Mouse (Mus musculus) forebrain, embryonic 14.5 days (tissue): ENCODE data around the gene Tmem150a. TPM values are rescaled to one million over a fixed set of nuclear protein-coding genes. Genes with fewer than 3 reads are reported as not detected.

ENCODE experiments used
- ATAC-seq: fragments of 200-750 bp; cut with Nextera tagmentation; 2 replicates; pipeline ENCODE4 v1.8.0; 2017; ENCODE audit warnings: mild to moderate bottlenecking, moderate library complexity
- DNase-seq: peaks from one replicate; pipeline ENCODE4 v3.0.0-alpha.2; 2015; ENCODE audit warnings: low spot score
- H3K27ac ChIP-seq: fragments of 300-500 bp; sonication (generic); 2 replicates; pipeline ENCODE4 v1.5.1; 2014; ENCODE audit warnings: low read depth, mild to moderate bottlenecking, control low read depth, low read length, moderate library complexity
- H3K27me3 ChIP-seq: fragments of 300-500 bp; sonication (generic); replicated peaks from 2 replicates; pipeline ENCODE4 v1.6.1; 2014; ENCODE audit warnings: low read length, control low read depth, mixed read lengths; ENCODE audit not compliant: control insufficient read depth, insufficient read depth
- H3K36me3 ChIP-seq: fragments of 300-500 bp; sonication (generic); 2 replicates; pipeline ENCODE4 v1.6.1; 2014; ENCODE audit warnings: low read length, control low read depth; ENCODE audit not compliant: control insufficient read depth, insufficient read depth
- H3K4me1 ChIP-seq: fragments of 300-500 bp; sonication (generic); 2 replicates; pipeline ENCODE4 v1.6.1; 2014; ENCODE audit warnings: antibody characterized with exemption, low read length, control low read depth; ENCODE audit not compliant: control insufficient read depth, insufficient read depth
- H3K4me2 ChIP-seq: fragments of 300-500 bp; sonication (generic); 2 replicates; pipeline ENCODE4 v1.6.1; 2014; ENCODE audit warnings: mild to moderate bottlenecking, control low read depth, low read length
- H3K4me3 ChIP-seq: fragments of 300-500 bp; sonication (generic); 2 replicates; pipeline ENCODE4 v1.5.1; 2014; ENCODE audit warnings: low read depth, low read length, control low read depth
- H3K9ac ChIP-seq: fragments of 300-500 bp; sonication (generic); 2 replicates; pipeline ENCODE4 v1.6.1; 2014; ENCODE audit warnings: mild to moderate bottlenecking, low read length, control low read depth, moderate library complexity
- H3K9me3 ChIP-seq: fragments of 300-500 bp; sonication (generic); replicated peaks from 2 replicates; pipeline ENCODE4 v1.6.1; 2016; ENCODE audit warnings: low read length, control low read depth, mixed read lengths; ENCODE audit not compliant: control insufficient read depth
- WGBS: fragments of 180-500 bp; shearing (Covaris S2); extraction: QIAGEN DNeasy Blood & Tissue Kit; methylation state at CpG from one replicate; pipeline ENCODE4 v1.1.7; 2014; 5-methylcytosine and 5-hydroxymethylcytosine counted together
- polyA plus RNA-seq: library from polyadenylated mRNA; unstranded; fragments of >200 nt; fragmentation: Nextera tagmentation; extraction: Ambion mirVana; gene quantifications from 2 replicates; pipeline ENCODE4 v1.2.1, GENCODE M21; 2014

Tmem150a gene
- polyA plus RNA-seq, 1 experiment from 2014 or later: 19.3 TPM

DNA sequence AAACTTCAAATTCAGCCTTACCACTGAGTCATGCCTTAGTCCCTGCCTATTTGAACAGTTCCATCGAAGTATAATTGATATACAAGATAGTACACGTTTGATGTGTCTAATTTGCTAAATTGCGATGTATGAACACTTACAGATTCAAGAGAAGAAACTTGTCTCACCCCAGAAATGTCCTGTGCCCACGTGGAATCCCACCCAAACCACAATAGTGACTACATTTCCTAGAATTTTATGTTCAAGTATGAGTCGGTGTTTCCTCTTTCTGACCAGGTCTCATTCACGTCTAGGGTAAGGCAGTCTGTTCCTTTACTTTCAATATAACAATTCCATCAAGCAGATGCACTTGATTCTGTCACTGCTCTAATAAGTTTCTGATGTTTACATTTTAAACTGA is 9.6 kb upstream of the Tmem150a start:
- no peaks in the 10 kb centered on the region for H3K27me3 ChIP-seq
- H3K27ac ChIP-seq: no peak overlapping the region
- 55% methylated on average over 6 of the region's 6 CpGs for WGBS
- H3K4me3 ChIP-seq: peak overlapping the region; percentile 81; the same call in 1 of the 2 replicates
- H3K9me3 ChIP-seq: no peaks in the 10 kb centered on the region
- ATAC-seq: peak; percentile 3; the same call in 1 of the 2 replicates
- H3K36me3 ChIP-seq: peaks cover 31% of the 10 kb centered on the region
- H3K9ac ChIP-seq: no peak overlapping the region; the same call in 1 of the 2 replicates
- DNase-seq: no peak
- H3K4me1 ChIP-seq: peaks cover 18% of the 10 kb centered on the region
- H3K4me2 ChIP-seq: peak overlapping the region; percentile 95

DNA sequence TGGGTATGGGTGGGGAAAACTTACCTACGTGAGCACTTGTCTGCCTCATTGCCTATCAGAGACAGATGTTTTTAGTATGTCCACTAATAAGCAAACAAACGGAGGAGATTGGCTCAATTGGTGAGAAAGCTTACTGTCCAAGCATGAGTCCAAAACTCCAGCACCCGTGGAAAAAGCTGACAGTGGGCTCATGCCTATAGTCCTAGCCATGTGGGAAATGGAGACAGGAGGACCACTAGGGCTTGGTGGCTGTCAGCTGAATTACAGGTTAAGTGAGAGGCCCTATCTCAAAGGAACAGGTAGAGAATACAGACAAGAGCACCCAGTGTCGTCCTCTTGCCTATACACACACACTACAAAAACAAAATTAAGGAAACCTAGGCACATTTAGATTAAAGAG is 9.0 kb upstream of the Tmem150a start:
- no peak overlapping the region for H3K27ac ChIP-seq
- 90% methylated on average over 4 of the region's 4 CpGs for WGBS
- H3K27me3 ChIP-seq: no peaks in the 10 kb centered on the region
- H3K36me3 ChIP-seq: peaks cover 32% of the 10 kb centered on the region
- no peaks in the 10 kb centered on the region for H3K9me3 ChIP-seq
- H3K4me2 ChIP-seq: peak overlapping the region; percentile 77; the same call in 1 of the 2 replicates
- ATAC-seq (no peak), DNase-seq (no peak)
- H3K4me3 ChIP-seq: no peak overlapping the region
- H3K4me1 ChIP-seq: peaks cover 18% of the 10 kb centered on the region
- no peak overlapping the region for H3K9ac ChIP-seq

DNA sequence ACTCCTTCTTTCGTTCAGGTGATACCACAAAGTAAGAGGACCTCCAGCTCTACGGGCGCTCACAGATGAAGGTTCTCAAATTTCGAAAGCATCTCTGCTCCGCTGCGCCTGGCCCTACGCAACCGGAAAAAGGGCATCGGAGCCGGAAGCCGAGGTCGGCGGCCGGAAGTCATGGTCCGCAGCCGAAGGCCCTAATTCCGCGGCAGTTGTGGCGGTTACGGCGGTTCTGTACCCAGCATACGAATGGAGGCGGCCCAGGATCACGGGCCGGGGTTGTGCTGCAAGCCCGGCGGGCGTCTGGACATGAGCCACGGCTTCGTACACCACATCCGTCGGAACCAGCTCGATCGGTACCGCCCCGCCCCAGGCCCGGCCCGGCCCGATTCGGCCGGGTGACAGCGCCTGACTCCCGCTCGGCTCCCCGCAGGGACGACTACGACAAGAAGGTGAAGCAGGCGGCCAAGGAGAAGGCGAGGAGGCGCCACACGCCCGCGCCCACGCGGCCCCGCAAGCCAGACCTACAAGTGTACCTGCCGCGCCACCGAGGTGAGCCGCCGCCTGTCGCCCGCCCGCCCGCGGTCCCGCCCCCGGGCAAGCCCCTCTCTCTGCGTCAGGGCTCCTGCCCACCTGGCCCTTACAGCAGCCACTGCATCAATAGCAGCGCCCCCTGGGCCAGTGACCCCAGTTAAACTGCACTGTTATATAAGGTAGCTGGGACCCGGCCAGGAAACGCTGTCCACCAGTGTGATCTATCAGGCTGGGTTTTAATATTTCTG is 7.9 kb upstream of the Tmem150a start, which contains the start of gene 0610030E20Rik:
Gene 0610030E20Rik, plus strand, starts transcription at position 152 of the 776 bp plus-strand sequence.
- Histone ChIP-seq H3K36me3 (peaks cover 31% of the 10 kb centered on the region), H3K27me3 (no peaks in the 10 kb centered on the region), H3K4me3 (peak within 1 kb of the TSS; percentile 89), H3K27ac (peak within 1 kb of the TSS; percentile 86), H3K9me3 (no peaks in the 10 kb centered on the region), H3K4me2 (peak within 1 kb of the TSS; percentile 77), H3K4me1 (peaks cover 18% of the 10 kb centered on the region), H3K9ac (peak within 1 kb of the TSS; percentile 96)
- ATAC-seq (peak; percentile 74), DNase-seq (peak; percentile 75)
- WGBS: under 1% methylated on average over 51 of the region's 72 CpGs

GRCm38 (mm10) chr6:72348411-72348810 is 6.8 kb upstream of the Tmem150a start:
- Histone ChIP-seq H3K36me3 (peaks cover 30% of the 10 kb centered on the region), H3K27ac (no peak overlapping the region), H3K9ac (no peak overlapping the region; the same call in 1 of the 2 replicates), H3K4me2 (peak overlapping the region; percentile 77), H3K4me3 (no peak overlapping the region), H3K27me3 (no peaks in the 10 kb centered on the region), H3K4me1 (peaks cover 18% of the 10 kb centered on the region), H3K9me3 (no peaks in the 10 kb centered on the region)
- 81% methylated on average over 10 of the region's 10 CpGs for WGBS
- DNase-seq: no peak
- no peak for ATAC-seq

GRCm38 (mm10) chr6:72350214-72350613 is 5.0 kb upstream of the Tmem150a start:
- Histone ChIP-seq H3K9me3 (no peaks in the 10 kb centered on the region), H3K27ac (no peak overlapping the region), H3K4me3 (no peak overlapping the region), H3K4me1 (peaks cover 15% of the 10 kb centered on the region), H3K36me3 (peaks cover 30% of the 10 kb centered on the region), H3K4me2 (no peak overlapping the region), H3K27me3 (no peaks in the 10 kb centered on the region), H3K9ac (no peak overlapping the region)
- WGBS: 91% methylated on average over 2 of the region's 2 CpGs
- ATAC-seq (no peak), DNase-seq (no peak)

DNA sequence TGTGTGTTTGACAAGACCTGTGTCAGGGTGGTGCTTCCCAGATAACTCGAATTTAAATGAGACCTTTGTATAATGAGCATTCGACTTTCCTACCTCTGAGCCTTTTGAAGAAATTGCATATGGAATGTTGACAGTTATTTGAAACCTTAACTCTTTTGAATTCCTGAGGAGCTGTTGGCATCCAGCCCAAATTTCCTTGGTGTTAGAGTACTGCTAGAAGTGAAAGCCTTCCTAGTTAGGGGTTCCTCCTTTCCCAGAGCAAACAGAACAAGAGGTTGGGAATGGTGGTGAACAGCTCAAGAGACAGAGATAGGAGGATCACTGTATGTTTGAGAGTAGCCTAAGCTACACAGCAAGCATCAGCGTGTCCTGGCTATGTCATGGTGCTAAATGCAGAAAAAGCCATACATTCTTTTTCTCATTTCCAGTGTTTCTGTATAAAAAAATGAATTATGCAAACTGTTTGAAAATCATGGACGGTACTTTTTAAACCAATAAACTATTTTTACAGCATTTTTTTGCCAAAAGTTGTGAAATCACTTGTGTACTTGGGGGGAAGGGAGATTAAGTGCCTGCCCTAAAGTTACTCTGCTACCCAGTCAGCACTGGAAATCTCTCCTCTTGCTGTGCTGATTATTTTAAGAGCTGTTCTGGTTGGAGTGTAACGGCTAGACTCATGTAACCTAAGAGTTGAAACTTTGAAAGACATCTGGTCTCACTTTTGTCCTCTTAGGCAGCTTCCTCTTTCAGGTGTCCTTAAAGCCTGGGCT is 2.4 kb upstream of the Tmem150a start:
- H3K27me3 ChIP-seq: no peaks in the 10 kb centered on the region
- WGBS: 73% methylated on average over 5 of the region's 5 CpGs
- no peak overlapping the region for H3K9ac ChIP-seq
- H3K4me1 ChIP-seq: peaks cover 12% of the 10 kb centered on the region
- no peak overlapping the region for H3K4me2 ChIP-seq
- peaks cover 30% of the 10 kb centered on the region for H3K36me3 ChIP-seq
- no peak overlapping the region for H3K27ac ChIP-seq
- DNase-seq (peak; percentile 45), ATAC-seq (no peak)
- H3K4me3 ChIP-seq: no peak overlapping the region
- H3K9me3 ChIP-seq: no peaks in the 10 kb centered on the region

GRCm38 (mm10) chr6:72354025-72354424 is 1.2 kb upstream of the Tmem150a start:
- no peaks in the 10 kb centered on the region for H3K27me3 ChIP-seq
- ATAC-seq: no peak
- peaks cover 33% of the 10 kb centered on the region for H3K36me3 ChIP-seq
- H3K4me3 ChIP-seq: no peak overlapping the region
- WGBS: 64% methylated on average over 1 of the region's 1 CpGs
- H3K9ac ChIP-seq: no peak overlapping the region
- no peak for DNase-seq
- H3K4me1 ChIP-seq: peaks cover 6% of the 10 kb centered on the region; the same call in 1 of the 2 replicates
- no peak overlapping the region for H3K27ac ChIP-seq
- H3K4me2 ChIP-seq: no peak overlapping the region
- H3K9me3 ChIP-seq: no peaks in the 10 kb centered on the region

GRCm38 (mm10) chr6:72356001-72356532 is 820 bp downstream of the Tmem150a start:
- H3K4me2 ChIP-seq: peak overlapping the region; percentile 96
- H3K4me3 ChIP-seq: peak overlapping the region; percentile 58
- H3K27me3 ChIP-seq: no peaks in the 10 kb centered on the region
- peaks cover 6% of the 10 kb centered on the region for H3K4me1 ChIP-seq
- peak overlapping the region; percentile 78 for H3K9ac ChIP-seq
- no peaks in the 10 kb centered on the region for H3K9me3 ChIP-seq
- H3K27ac ChIP-seq: no peak overlapping the region
- ATAC-seq: no peak
- peaks cover 27% of the 10 kb centered on the region for H3K36me3 ChIP-seq
- no peak for DNase-seq
- WGBS: 43% methylated on average over 6 of the region's 8 CpGs
